Mouse (Mus musculus) left cerebral cortex, postnatal 4 days (tissue): Measurements from ENCODE around the gene Zbtb46. TPM values are rescaled to one million over a fixed set of nuclear protein-coding genes. Genes with fewer than 3 reads are reported as not detected.
"Not testable (repeated sequence)": the region's sequence is repeated elsewhere in the genome, so short reads cannot be mapped to it uniquely, and the experiment has no call there.

ENCODE experiments used
- DNase-seq: peaks from one replicate; pipeline ENCODE4 v3.0.0-alpha.2; 2022
- intact Hi-C: fragments of 180-260 bp; cut with DNase I; formaldehyde crosslinking; loops from one replicate; pipeline ENCODE4 v1.15.1; 2025
- total RNA-seq, 2 experiments: library from RNA; stranded (reverse); gene quantifications; 2 replicates each; pipeline ENCODE4 v1.2.3; 2021

Gene Zbtb46
- 10 to 100 TPM; 16.6 to 16.8 TPM for total RNA-seq

DNA sequence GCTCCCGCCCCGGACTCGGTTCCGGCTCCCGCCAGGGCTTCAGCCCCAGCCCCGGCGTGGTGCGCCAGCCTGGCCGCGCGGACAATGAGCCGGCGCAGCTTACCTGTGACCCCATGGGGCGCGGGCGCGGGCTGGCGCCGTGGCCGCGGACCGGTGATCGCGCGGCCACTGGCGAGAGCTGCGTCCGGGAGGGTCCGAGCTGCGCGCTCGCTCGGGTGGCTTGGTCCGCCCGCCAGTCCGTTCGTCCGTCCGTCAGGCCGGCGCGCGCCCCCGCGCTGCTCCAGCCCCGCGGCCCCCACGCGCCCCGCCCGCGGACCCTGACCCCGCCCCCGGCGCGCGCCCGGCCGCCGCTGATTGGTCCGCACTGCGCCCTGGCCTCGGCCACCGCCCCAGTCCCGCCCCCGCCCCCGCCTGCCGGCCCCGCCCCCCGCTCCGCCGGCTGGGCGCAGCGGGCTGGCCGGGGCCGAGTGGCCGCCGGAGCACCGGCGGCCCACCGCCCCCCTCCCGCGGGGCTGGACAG, at the start of gene Zbtb46:
Gene Zbtb46, minus strand, starts transcription at position 274 of the 520 bp plus-strand sequence.
- peak; percentile 89 for DNase-seq
- intact Hi-C loops, result no loop called here

DNA sequence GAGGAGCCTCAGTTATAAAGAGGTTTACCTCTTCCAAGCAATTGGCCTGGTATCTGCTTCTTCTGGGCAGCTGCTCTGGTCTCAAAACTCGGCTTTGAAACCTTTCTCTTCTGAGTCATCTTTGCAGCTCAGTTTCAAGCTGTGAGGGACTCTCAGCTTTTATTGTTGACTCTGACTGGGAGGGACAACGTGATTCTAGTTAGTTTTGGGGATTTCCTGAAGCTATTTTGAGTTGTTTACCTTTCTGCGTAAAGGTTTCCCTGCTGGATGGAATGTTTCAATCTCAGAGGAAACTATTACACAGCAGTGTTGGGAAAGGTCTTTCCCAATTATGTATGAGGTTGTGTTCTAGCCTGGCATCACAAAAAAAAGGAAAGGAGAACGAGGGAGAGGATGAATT, 39.4 kb upstream of the Zbtb46 start:
- intact Hi-C loops, result loop anchor here (5.0 kb wide), 2 partner anchors 91 to 106 kb away; no protein-coding TSS in a partner anchor
- no peak for DNase-seq

DNA sequence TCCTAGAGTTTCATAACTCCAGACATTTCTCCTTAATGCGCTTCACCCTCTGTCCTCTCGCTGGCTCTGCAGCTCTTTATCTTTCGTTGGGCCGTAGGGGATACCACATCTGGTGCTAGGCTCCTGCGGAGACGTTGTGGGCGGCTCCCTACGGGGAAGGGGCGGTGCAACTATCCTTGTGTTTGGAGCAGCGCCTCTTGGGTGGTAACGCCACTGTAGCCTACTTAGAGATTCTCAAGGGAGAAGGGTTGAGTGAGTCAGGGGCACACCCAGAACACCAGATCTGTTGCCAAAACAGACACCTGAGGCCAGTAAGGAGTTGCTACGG, 38.3 kb upstream of the Zbtb46 start:
- intact Hi-C loops, result loop anchor here (5.0 kb wide), 2 partner anchors 90 to 105 kb away; no protein-coding TSS in a partner anchor
- DNase-seq, result peak; percentile 8

DNA sequence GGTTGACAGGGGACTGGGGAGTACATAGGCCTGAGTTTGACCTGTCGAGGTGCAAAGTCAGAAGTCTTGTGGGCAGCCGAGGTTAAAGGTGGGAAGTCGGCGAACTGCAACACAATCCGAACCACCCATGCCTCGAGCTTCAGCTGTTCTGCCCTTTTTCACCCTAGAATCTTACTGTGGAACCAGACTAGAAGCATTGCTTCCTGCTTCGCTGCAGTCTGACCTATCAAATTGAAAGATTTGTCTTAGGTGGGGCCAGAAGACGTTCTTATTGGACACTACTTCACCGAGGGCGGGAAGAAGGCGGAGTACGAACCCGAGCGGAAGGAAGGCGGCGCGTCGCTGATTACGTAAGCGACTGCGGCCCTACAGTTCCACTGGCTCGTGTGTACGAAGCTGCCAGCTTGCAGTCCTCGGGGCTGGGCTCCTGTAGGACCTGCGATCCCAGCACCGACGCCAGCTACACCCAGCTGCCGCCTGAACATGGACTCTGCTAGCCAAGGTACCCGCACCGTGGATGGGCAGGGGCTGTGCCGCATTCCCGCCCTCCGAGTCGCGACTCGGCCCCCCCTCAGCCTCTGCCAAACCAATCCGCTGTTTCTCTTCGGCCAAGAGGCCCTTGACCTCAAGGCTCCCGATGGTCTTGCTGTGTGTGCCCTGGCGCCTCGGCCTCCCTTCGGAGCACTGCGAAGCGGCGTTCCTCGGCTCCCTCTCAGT, 37.8 kb upstream of the Zbtb46 start, which contains the start of gene Tpd52l2:
Gene Tpd52l2, plus strand, starts transcription at position 312 of the 717 bp plus-strand sequence.
- DNase-seq, result peak; percentile 94
- intact Hi-C loops, result loop anchor here (5.0 kb wide), 2 partner anchors 90 to 105 kb away; no protein-coding TSS in a partner anchor

DNA sequence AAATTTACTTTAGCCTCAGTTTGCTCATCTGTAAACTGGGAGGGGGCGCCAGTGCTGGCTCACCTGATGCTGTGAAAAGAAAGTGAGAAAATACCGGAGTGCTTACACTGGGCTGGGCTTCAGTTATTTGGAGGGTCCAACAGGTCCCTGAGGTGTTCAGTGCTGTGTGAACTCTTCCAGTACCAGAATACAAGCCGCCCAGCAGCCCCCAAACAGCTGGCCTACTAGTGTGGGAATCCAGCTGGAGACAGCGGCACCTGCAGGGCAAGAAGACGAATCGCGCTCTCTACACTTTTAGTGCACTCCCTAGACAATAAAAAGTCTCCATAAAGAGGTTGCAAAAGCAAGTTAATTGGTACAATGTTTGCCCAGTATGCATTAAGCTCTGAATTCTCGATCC, 37.1 kb upstream of the Zbtb46 start:
- intact Hi-C loops, result loop anchor here (5.0 kb wide), 2 partner anchors 89 to 104 kb away; no protein-coding TSS in a partner anchor
- DNase-seq, result peak; percentile 65

DNA sequence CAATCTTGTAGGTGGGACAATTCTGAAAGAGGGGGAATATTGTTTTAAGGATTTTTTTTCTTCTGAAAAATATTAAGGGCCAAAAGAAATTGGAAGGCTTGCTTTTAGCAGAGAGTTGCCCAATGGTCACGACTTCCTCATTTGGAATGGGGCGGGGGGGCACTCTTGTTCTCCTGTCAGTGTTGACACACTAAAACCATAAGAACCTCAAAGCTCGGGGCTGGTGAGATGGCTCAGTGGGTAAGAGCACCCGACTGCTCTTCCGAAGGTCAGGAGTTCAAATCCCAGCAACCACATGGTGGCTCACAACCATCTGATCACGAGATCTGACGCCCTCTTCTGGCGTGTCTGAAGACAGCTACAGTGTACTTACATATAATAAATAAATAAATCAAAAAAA, 36.6 kb upstream of the Zbtb46 start:
- DNase-seq, result not testable (repeated sequence)
- intact Hi-C loops, result loop anchor here (5.0 kb wide), 2 partner anchors 89 to 104 kb away; no protein-coding TSS in a partner anchor

DNA sequence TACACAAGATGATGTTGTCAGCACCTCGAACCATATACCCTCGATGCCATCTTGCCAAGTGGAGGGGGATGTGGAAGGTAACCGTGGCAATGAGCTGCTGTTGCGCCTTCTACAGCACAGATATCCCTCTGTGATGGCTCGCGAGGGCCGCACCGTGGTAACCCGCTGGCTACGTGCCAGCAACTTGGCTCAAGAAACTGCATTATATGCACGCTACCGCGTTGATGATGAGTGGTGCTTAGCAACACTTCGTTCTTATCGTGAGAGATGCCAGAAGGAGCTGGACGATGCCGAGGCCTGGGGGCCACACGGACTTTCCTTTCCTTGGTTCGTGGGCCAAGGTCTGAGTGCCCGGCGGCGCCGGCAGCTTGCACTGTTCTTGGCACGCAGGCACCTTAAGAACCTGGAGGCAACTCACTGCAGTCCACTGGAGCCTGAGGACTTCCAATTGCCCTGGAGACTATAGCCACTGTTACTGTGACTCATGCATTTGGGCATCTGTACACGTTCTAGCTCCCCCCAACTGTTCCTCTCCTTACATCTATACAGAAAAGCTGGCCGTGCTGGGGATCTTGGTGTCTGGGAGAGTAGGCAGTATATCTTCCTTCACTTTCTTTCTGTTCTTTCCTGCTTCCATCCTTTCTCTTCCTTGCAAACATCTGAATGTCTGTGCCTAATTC, 35.2 kb upstream of the Zbtb46 start:
- peak; percentile 44 for DNase-seq
- intact Hi-C loops, result no loop called here

DNA sequence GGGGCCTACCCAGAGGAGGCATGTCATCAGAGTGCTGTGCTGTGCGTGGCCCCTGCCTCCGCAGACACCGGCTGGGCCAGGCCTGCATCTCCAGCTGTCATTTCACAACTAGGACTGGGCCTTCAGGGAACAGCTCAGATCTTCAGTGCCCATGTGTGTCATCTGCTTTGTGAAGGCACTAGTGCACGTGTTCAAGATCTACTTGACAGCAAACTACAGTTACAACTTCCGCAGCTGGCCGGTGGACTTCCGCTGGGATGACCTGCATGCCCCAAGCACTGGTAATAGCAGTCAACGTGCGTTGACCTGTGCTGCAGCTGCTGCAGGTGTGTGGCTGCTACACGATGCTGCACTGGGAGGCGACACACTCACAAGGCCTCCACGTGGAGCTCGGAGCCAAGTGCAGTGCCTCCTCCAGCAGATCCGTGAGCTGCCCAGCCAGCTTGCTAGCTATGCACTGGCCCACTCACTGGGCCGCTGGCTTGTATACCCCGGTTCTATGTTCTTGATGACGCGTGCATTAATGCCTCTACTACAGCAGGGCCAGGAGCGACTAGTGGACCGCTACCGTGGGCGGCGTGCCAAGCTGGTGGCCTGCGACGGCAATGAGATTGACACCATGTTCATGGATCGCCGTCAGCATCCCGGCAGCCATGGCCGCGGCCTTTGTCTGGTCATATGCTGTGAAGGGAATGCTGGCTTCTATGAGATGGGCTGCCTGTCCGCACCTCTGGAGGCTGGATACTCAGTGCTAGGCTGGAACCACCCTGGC, 34.1 kb upstream of the Zbtb46 start, which contains the start of gene Abhd16b:
Gene Abhd16b, plus strand, starts transcription at position 51 of the 772 bp plus-strand sequence.
- intact Hi-C loops, result no loop called here
- DNase-seq, result no peak

DNA sequence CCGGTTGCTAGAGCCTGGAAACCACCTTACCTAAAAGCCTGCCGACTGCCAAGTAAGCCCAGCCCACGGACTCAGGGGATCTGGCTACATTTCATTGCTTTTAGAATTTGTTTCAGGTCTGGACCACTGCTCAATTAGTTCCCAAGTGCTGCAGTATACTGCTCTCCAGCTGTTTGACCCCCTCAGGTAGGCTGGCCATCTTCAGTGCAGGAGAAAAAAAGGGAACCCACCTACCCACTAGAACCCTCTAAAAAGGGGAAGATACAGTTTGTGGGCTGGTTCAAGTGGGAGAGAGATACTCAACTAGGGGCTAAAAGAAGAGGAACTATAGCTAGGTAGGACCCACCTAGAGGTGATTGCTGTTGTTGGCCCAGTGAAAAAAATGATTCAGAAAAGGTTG, 33.0 kb upstream of the Zbtb46 start:
- DNase-seq, result no peak
- intact Hi-C loops, result no loop called here

DNA sequence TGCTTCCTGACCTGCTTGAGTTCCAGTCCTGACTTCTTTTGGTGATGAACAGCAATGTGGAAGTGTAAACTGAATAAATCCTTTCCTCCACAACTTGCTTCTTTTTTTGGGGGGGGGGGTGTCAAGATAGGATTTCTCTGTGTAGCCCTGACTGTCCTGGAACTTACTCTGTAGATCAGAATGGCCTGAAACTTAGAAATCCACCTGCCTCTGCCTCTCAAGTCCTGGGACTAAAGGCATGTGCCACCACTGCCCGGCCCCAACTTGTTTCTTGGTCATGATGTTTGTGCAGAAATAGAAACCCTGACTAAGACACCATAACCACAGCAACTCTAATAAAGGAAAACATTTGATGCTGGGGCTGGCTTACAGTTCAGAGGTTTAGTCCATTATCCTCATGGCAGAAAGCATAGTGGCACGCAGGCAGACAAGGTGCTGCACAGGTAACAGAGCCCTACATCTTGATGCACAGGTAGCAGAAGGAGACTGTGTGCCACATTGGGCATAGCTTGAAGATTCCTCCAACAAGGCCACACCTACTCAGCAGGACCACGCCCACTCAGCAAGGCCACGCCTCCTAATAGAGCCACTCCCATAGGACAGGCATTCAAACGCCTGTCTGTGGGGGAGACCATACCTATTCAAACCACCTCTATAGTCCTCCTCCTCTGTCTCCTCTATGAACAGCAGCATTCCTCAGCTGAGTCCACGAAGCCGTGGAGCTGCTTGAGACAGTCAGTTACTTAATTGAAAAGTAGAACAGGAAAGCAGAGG, 32.4 kb upstream of the Zbtb46 start:
- no peak for DNase-seq
- intact Hi-C loops, result no loop called here

DNA sequence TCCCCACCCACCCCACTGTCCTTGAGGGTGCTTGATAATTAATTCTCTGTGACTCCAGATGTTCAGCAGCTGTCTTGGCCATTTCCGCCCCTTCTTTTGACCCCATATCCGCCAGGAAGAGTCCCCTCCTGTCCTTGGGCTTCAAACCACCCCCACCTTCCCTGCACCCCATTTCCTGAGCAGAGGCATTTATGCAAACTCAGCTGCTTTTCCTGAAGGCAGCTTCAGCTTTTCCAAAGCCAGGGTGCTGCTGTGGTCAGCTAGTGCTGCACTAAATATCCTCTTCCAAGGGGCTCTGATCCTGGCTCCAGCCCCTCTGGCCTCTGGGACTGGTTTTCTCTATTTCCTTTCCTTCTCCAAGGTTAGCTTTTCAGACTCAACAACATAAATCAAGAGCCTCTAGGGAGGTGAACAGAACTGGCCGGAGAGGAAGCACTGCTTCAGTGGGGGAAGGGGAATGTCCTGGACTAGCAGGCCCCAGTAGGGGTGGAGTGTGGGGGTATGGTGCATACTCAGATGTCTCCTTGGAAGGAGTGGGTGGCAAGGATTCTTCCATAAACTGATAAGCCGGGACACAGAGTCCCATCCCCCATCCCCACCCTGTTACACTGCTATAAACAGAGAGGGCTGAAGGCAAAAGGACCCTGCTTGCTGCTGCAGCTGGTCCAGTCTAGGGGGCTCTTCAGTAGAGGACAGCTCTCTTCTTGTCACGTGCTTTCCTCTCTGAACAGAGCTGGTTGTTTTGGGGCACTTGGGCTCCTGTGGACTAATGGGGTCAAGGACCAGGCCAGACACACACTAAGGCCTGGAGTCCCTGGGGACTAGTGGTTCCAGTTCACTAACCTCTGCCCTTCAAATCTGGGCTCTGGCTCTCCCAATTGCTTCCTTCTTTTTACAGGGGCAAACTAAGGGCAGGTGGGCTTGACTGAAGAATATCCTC, 28.4 kb upstream of the Zbtb46 start:
- DNase-seq, result no peak
- intact Hi-C loops, result no loop called here

DNA sequence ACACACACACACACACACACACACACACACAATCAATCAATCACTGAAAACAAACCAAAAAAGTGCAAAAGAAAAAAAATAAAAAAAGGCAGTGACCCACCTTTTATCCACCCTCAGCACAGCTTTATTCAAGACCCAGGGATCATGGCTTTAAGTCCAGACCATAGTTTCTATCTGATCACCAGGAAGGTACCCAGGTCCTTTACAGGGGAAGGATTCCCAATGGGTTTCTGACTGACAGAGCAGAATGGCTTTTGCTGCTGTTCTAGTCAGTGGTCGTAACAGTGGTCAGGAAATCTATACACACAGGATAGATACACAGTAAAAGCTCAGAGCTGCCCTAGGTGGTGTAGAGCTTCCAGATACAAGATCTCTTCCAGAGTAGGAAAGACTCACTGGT, 26.5 kb upstream of the Zbtb46 start:
- DNase-seq, result no peak
- intact Hi-C loops, result no loop called here

DNA sequence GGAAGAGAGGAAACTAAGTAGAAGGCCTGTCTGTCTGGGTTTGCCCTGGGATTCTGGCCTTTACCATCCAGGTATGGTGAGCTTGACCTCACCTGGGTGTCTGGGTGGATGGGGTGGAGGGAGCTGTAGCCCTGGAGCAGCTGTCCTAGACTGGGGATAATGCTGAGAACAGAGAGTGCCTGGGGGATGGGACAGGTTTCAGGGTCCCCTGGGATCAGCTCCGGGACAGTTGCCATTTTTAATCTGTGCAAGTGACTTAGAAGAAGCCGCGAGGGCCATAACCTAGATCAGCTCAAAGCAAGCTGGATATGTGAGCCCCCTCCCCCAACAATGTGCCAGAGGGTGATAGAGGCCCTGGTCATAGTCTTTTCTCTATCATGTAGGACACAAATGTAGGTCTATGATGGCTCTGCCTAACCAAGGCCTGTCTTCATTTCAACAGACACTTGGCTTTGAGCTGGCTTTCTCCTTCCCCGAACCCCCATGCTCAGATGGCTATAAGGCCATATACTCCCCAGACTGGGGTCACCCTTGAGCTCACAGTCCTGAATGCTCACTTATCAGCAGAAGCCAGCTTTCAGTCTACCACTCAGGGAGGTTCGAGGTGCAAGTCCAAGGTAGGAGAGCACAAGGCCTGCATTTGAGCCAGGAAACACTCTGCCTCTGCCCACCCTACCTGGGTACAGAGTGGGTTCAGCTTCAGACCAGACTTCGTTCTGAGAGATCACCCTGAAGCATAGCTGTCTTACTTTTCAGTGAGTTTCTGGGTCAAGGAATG, 25.4 kb upstream of the Zbtb46 start:
- DNase-seq, result peak; percentile 37
- intact Hi-C loops, result no loop called here

DNA sequence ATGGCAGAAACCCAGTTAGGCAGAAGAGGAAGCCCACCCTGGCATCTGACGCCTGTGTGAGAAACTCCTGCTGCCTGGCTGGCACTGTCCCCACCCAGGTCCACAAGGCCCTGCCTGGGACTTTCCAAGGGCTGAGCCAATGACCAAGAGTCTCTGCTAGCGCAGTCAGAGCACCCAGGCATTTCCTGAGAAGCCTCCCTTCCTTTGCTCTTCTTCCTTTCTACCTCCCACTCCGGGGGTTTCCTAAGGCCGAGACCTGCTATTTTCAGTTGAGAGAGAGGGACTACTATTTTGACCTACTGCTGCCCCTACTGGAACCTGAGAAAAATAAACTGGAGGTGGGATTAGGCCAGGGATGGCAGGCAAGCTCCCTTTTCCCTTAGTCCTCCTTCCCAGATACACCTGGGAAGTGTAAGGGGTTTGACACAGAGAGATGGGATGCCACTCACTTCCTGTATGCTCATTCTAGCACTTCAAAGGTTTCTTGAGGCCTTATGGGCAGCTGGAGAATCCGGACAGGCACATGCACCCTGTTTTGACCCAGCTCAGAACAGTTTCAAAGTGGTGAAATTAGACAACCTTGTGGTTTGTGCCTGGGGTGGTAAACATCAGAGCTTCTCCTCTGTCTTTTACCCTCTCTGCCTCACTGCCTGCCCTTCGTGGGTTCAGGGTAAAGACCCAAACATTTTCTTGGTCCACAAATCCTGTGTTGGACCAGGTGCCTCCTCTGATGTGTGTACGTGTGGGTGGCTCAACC, 24.5 kb upstream of the Zbtb46 start:
- peak; percentile 43 for DNase-seq
- intact Hi-C loops, result no loop called here

DNA sequence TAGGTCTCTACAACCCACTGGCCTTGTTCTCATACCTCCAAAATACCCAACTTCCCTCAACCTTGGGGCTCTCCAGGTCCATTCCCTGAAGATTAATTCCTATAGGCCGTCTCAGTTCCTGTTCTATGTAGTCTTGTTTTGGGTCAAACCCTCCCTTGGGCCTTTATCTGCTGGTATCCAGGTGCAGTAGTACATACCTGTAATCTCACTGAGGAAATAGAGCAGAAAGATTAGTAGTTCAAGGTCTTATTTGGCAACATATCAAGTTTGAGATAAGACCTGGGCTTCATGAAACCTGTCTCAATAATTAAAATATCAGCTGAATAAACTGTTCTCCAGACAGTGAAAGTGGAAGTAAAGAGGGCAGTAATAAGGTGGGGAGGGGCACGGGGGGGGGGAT, 23.9 kb upstream of the Zbtb46 start:
- intact Hi-C loops, result no loop called here

DNA sequence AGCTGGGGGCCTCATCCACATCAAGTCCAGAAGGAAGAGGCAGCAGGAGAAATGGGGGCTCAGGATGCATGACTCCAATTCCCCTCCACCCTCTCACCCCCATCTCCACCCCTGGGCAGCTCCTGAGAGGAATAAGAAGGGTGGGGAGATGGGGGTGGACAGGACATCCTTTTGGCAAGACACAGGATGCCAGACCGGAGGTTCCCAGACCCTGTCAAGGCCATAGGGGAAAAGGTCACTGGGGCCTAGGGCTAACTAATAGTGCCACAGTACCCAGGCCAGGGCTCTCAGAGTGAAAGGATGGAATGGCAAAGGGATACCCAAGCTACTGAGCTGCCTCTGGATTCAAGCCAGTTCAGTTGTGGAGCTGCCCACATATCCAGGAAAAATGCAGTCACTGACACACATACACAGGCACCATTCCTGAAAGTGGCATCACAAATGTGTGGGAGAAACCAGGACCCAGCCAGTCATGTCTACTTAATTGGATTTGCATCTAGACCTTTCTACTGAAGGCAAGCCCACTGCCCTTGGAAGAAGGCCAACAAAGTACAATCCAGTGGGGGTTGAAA, 13.1 kb upstream of the Zbtb46 start:
- DNase-seq, result no peak
- intact Hi-C loops, result no loop called here

More for the DNA sequence above, 23.9 kb upstream of the Zbtb46 start:
- DNase-seq, result no peak

DNA sequence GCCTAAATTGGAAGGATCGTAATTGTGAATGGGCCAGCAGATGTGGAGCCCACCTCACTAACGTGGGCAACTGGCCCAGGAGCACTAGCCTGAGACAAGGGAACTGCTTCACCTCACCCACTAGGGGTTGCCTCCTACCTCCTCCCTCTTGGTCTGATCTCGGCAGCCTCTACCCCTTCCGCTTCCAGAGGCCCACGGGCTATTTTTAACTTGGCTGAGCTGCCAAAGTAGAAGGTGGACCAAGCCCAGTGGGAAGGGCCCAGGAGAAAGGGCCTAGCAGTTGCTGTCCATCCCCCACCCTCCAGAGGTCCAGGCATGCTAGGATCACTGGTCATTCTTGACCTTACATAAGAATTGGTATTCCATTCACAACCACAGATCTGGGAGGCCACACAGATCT, 12.0 kb upstream of the Zbtb46 start:
- intact Hi-C loops, result no loop called here
- DNase-seq, result no peak
